Mouse (Mus musculus) embryonic facial prominence, embryonic 11.5 days (tissue): ENCODE measurements at regions not wholly inside any gene's neighbourhood (a gene's known extent, or its start where the extent isn't known, plus 50 kb on each side); places are given as distances from the start of the nearest gene placed in this dataset.

Experiments
- ATAC-seq: fragments of 200-750 bp; cut with Nextera tagmentation; replicated peaks from 2 replicates; pipeline ENCODE4 v1.8.0; 2017; ENCODE audit warnings: low read depth; ENCODE audit not compliant: insufficient number of reproducible peaks, low FRiP score, low TSS enrichment
- DNase-seq: peaks from one replicate; pipeline ENCODE4 v3.0.0-alpha.2; 2015; ENCODE audit warnings: low spot score
- H3K27ac ChIP-seq: fragments of 300-500 bp; sonication (generic); replicated peaks from 2 replicates; pipeline ENCODE4 v1.5.1; 2014; ENCODE audit warnings: mild to moderate bottlenecking, low read depth, low read length, control low read depth
- H3K27me3 ChIP-seq: fragments of 300-500 bp; sonication (generic); 2 replicates; pipeline ENCODE4 v1.6.1; 2014; ENCODE audit warnings: mild to moderate bottlenecking, low read length, moderate library complexity, mixed read lengths; ENCODE audit not compliant: control insufficient read depth, insufficient read depth
- H3K36me3 ChIP-seq: fragments of 300-500 bp; sonication (generic); replicated peaks from 2 replicates; pipeline ENCODE4 v1.6.1; 2014; ENCODE audit warnings: low read depth, mild to moderate bottlenecking, low read length, moderate library complexity, mixed read lengths; ENCODE audit not compliant: control insufficient read depth, insufficient read depth
- H3K4me1 ChIP-seq: fragments of 300-500 bp; sonication (generic); 2 replicates; pipeline ENCODE4 v1.6.1; 2014; ENCODE audit warnings: low read length, mixed read lengths; ENCODE audit not compliant: control insufficient read depth, insufficient read depth
- H3K4me2 ChIP-seq: fragments of 300-500 bp; sonication (generic); 2 replicates; pipeline ENCODE4 v1.6.1; 2014; ENCODE audit warnings: low read depth, mild to moderate bottlenecking, control low read depth, low read length, moderate library complexity
- H3K4me3 ChIP-seq: fragments of 300-500 bp; sonication (generic); 2 replicates; pipeline ENCODE4 v1.5.1; 2014; ENCODE audit warnings: low read depth, low read length, control low read depth
- H3K9ac ChIP-seq: fragments of 300-500 bp; sonication (generic); replicated peaks from 2 replicates; pipeline ENCODE4 v1.6.1; 2014; ENCODE audit warnings: mild to moderate bottlenecking, control low read depth, low read length
- H3K9me3 ChIP-seq: fragments of 300-500 bp; sonication (generic); replicated peaks from 2 replicates; pipeline ENCODE4 v1.6.1; 2016; ENCODE audit warnings: mild to moderate bottlenecking, low read length, inconsistent platforms, mixed read lengths; ENCODE audit not compliant: control insufficient read depth
- WGBS: fragments of 180-500 bp; shearing (Covaris S2); extraction: QIAGEN DNeasy Blood & Tissue Kit; methylation state at CpG from one replicate; pipeline ENCODE4 v1.1.7; 2014; 5-methylcytosine and 5-hydroxymethylcytosine counted together

DNA sequence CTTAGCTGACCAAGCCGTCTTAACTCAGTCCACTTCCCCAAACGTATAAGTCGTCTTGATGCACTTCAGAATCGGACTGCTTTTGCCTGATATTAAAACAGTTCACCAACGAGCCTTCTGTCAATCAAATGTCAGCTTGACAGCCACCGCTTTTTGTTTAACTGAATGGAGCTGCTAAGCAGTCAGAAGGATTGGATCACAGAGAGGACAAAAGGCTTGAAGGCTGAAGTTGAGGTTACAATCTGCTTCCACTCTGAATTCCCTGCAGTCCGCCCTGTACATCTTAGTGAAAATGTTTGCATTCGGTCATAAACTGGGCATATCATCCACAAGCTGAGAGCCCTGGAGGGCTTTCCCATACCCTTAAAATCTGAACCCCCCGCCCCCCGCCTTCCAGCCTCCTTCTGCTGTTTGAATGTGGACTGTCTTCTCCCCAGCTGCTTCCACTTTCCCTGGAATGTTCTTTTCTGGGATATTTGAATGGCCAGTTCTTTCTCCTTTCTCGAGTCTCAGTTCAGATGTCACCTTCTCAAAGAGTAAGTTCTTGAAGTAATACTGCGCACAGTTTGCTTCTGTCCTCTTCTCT lies 217.0 kb downstream of the Hs3st3b1 start:
- H3K27me3 ChIP-seq = no peaks in the 10 kb centered on the region
- H3K27ac ChIP-seq = no peak overlapping the region; the same call in 1 of the 2 replicates

DNA sequence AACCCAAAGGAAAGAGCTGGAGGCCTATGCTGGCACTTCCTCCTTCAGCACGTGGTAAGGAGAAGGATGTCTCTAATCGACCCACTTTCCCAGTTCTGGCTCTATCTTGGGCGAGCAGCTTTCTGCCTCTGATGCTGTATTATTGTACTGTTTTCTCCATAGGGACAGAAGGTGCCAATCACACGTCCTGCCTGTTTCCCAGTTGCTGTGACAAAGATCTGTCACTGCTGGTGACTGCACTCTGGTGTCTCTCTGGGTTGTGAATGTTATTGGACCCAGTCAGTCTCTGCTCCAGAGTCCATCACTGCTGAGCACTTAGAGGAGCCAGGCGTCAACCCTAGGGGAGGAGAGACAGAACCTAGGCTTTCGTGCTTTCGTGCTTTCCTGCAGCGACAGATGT lies 216.0 kb downstream of the Hs3st3b1 start:
- Histone ChIP-seq H3K4me1 (peaks cover 2% of the 10 kb centered on the region; the same call in 1 of the 2 replicates), H3K36me3 (no peaks in the 10 kb centered on the region), H3K27ac (no peak overlapping the region), H3K4me3 (no peak overlapping the region), H3K4me2 (no peak overlapping the region), H3K9ac (no peak overlapping the region), H3K9me3 (no peaks in the 10 kb centered on the region), H3K27me3 (no peaks in the 10 kb centered on the region)
- WGBS = 59% methylated on average over 8 of the region's 8 CpGs
- ATAC-seq (no peak), DNase-seq (no peak)

More for the DNA sequence above, 217.0 kb downstream of the Hs3st3b1 start:
- Histone ChIP-seq H3K9me3 (no peaks in the 10 kb centered on the region), H3K4me1 (peaks cover 2% of the 10 kb centered on the region; the same call in 1 of the 2 replicates), H3K9ac (no peak overlapping the region), H3K4me2 (no peak overlapping the region), H3K4me3 (no peak overlapping the region), H3K36me3 (no peaks in the 10 kb centered on the region)
- peak; percentile 80 for DNase-seq
- no peak for ATAC-seq
- WGBS = 20% methylated on average over 12 of the region's 12 CpGs

DNA sequence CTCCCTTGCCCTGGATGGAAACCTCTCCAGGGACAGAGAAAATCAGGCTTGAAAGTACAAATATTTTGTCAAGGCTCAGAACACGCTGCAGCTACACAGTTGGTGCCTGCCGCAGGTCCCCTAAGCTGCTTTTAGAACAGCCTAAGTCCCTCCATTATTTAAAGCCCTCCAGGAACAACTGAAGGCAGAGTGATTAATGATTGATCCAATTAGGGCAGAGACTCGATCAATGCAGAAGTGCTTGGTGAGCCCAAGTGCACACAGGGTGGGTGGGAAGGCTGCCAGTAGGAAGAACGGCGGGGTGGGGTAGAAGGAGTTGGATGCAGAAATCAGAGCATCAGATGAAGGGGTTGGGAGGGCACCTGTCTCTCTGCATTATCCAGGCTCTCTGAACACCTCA lies 215.0 kb downstream of the Hs3st3b1 start:
- Histone ChIP-seq H3K4me3 (no peak overlapping the region), H3K4me2 (no peak overlapping the region), H3K27me3 (no peaks in the 10 kb centered on the region), H3K9me3 (no peaks in the 10 kb centered on the region), H3K9ac (no peak overlapping the region), H3K4me1 (peaks cover 2% of the 10 kb centered on the region; the same call in 1 of the 2 replicates), H3K27ac (no peak overlapping the region), H3K36me3 (no peaks in the 10 kb centered on the region)
- ATAC-seq (no peak), DNase-seq (no peak)
- 37% methylated on average over 5 of the region's 5 CpGs for WGBS

DNA sequence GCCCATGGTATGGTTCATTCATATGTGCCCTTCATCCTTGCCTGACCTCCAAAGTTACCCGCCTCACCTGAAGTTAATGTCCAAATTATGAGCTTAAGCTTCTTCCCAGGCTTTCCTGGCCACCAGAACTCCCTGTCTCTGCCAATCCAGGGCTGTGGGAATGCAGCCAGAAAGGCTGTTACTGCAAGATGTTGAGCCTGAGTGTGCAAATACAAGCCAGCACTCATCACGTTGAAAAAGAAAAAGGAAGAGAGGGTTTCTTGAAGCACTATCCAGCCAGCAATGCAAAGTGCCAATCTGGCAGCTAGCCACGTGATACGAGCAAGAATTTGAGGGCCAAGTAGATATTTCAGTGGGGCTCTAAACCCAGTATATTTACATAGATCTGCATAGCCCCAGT lies 213.7 kb downstream of the Hs3st3b1 start:
- Histone ChIP-seq H3K4me1 (peaks cover 2% of the 10 kb centered on the region; the same call in 1 of the 2 replicates), H3K27me3 (no peaks in the 10 kb centered on the region), H3K4me2 (no peak overlapping the region), H3K9me3 (no peaks in the 10 kb centered on the region), H3K4me3 (no peak overlapping the region), H3K27ac (no peak overlapping the region), H3K9ac (no peak overlapping the region), H3K36me3 (no peaks in the 10 kb centered on the region)
- DNase-seq (no peak), ATAC-seq (no peak)
- 78% methylated on average over 4 of the region's 4 CpGs for WGBS

DNA sequence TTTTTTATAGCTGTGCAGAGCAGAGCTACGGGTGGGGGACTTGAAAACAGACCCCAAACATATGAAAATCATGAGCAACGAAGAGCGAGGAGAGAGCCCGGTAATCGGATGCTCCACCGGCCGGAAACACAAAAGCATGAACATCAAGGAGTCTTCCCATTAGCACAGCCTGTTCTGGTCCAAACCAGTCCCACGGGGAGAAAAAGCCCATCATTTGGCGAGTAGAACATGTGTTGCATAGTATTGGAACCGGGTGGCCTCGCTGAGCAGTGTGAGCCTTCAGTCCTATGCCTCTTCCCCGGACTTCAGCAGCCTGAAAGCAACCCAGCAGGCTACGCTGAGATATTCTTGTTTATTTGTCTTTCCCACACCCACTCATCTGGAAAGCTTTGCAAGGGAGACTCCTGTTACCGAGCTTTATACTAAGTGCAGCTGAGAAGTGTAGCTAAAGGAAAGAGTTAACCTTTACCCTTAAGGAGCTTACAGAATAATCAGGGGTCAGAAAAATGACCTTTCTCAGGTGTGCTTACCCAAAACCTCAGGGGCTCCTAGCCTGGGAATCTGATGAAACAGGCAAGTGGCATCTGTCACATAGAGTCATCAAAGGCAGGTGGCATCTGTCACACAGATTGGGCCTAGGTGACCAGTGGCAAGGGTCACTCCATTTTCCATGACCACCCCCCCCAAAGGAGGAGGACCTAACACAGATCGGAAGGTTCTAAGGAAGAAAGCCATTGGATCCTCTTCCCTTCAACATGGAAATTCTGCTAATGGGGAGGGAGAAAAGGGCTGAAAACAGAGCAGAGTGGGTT lies 209.8 kb downstream of the Hs3st3b1 start:
- H3K9me3 ChIP-seq = no peaks in the 10 kb centered on the region
- H3K27me3 ChIP-seq = no peaks in the 10 kb centered on the region
- no peak for ATAC-seq
- WGBS = 37% methylated on average over 15 of the region's 15 CpGs
- peak; percentile 56 for DNase-seq
- no peak overlapping the region for H3K9ac ChIP-seq
- H3K4me3 ChIP-seq = no peak overlapping the region
- no peak overlapping the region for H3K27ac ChIP-seq
- H3K36me3 ChIP-seq = no peaks in the 10 kb centered on the region
- no peak overlapping the region for H3K4me2 ChIP-seq
- H3K4me1 ChIP-seq = no peaks in the 10 kb centered on the region

DNA sequence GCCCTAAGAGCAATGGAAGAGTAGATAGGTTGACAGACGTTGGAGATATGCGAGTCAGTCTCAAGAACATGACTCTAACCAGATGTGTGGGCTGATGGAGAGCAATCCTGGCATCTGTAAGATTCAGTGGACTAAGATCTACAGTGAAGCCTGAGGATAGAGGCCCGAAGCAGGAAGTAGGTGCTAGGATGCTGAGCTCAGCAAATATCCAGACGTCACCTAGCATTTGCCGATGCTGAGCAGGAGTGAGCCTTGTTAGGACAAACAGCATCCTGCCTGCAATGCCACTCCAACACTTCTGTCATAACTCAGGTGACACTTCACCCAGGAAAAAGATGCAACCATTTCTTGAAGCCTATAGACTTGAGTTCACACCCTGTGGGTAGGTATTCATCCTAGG lies 199.8 kb downstream of the Hs3st3b1 start:
- ATAC-seq (no peak), DNase-seq (no peak)
- no peak overlapping the region for H3K4me2 ChIP-seq
- no peaks in the 10 kb centered on the region for H3K4me1 ChIP-seq
- no peak overlapping the region for H3K27ac ChIP-seq
- H3K4me3 ChIP-seq = no peak overlapping the region
- no peaks in the 10 kb centered on the region for H3K27me3 ChIP-seq
- H3K9me3 ChIP-seq = no peaks in the 10 kb centered on the region
- H3K36me3 ChIP-seq = no peaks in the 10 kb centered on the region
- WGBS = 90% methylated on average over 5 of the region's 5 CpGs
- no peak overlapping the region for H3K9ac ChIP-seq

DNA sequence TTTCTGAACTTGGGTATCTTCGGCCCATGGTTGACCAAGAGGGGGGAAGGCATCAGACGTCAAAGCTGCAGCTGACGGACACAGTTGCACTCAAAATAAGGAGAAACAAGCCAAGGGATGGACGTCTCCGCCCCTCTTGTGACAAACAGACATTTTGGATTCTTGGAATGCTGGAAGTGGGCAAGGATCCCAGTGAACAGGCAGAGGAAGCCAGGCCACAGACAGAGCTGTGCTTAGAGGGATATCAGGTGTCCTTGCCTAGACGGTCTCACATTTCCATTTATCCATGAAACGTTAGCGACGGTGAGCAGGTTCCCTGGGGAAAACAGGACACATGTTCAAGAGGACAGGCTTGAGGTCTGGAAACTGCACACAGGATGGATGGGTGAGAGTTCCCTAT lies 191.2 kb downstream of the Hs3st3b1 start:
- no peaks in the 10 kb centered on the region for H3K4me1 ChIP-seq
- H3K9me3 ChIP-seq = no peaks in the 10 kb centered on the region
- no peaks in the 10 kb centered on the region for H3K36me3 ChIP-seq
- DNase-seq (peak; percentile 36), ATAC-seq (no peak)
- 44% methylated on average over 9 of the region's 9 CpGs for WGBS
- H3K27me3 ChIP-seq = no peaks in the 10 kb centered on the region
- no peak overlapping the region for H3K4me3 ChIP-seq
- no peak overlapping the region for H3K4me2 ChIP-seq
- H3K27ac ChIP-seq = no peak overlapping the region
- H3K9ac ChIP-seq = no peak overlapping the region

DNA sequence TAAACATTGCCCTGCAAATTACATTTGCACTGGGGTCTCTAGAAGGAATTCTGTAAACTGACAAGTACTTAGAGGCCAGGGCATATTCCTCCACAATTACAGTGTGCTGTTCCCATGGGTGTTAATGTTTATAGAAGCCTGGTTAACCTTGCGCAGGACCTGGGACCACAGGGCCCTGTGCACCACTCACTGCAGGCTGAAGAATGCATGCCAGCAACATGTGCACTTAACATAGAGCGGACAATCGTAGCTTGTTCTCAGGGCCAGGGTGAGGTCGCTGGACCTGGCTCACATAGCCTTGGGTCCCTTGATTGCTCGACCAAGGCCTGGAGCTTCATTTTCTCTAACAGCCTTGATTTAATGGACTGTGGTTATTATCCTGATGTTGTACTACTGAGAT lies 168.8 kb downstream of the Hs3st3b1 start:
- DNase-seq (peak; percentile 29), ATAC-seq (no peak)
- no peaks in the 10 kb centered on the region for H3K9me3 ChIP-seq
- no peak overlapping the region for H3K9ac ChIP-seq
- H3K4me1 ChIP-seq = no peaks in the 10 kb centered on the region
- WGBS = 32% methylated on average over 5 of the region's 5 CpGs
- H3K4me3 ChIP-seq = no peak overlapping the region
- H3K36me3 ChIP-seq = no peaks in the 10 kb centered on the region
- H3K27me3 ChIP-seq = no peaks in the 10 kb centered on the region
- H3K4me2 ChIP-seq = no peak overlapping the region
- H3K27ac ChIP-seq = no peak overlapping the region
